11 mouse cellular contexts compared by ENCODE assay signal in the genomic region with DNA sequence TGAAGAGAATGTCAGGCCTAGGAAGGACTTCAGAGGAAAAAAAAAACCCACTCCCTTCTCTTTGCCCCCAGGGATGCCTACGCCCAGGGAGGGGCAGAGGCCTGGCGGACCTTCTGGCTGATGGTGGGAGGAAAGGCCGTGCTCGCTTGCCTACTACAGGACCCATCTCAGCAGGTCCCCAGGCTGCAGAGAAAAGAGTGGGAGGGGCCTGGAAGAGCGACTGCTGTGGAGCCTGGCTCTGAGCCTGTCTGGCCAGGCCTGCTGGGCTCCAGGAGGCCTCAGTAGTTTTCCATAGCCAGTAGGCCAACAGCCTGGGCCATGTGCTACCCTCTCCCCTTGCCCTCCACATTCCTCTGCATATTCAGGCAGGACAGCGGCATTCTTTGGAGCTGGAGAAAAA. TPM values are rescaled to one million over a fixed set of nuclear protein-coding genes. Genes with fewer than 3 reads are reported as not detected.
DNase-seq lines count a peak whose midpoint lies in the region; ATAC-seq and TF ChIP-seq lines count a peak whose summit lies in the region.
"Had no signal": no experiment of that assay in that cellular context is flagged by ENCODE, and none has a peak within 500 bp of the region (broad histone marks: within the 10 kb centered on the region; RNA-seq: fewer than 3 reads in every experiment).

No protein-coding gene starts in this region.

- no peak for ATAC-seq in forebrain, embryonic 11.5 days (replicated peaks; ENCODE audit: low FRiP score)
- ATAC-seq in midbrain, embryonic 11.5 days (ENCODE audit: low FRiP score) = no peak
- ATAC-seq in midbrain, embryonic 15.5 days (replicated peaks) = no peak
- ATAC-seq in inflammation-experienced regulatory T-cells, adult 6 months = no peak

- no peak for DNase-seq in forebrain, embryonic 10.5 days (ENCODE audit: extremely low spot score, low spot score)
- no peak for DNase-seq in forebrain, embryonic 11.5 days (ENCODE audit: low spot score)
- peak; percentile 75 for DNase-seq in midbrain, embryonic 11.5 days (ENCODE audit: low spot score, missing footprints)
- peak; percentile 53 for DNase-seq in gastrocnemius, adult 2 months
- peak; percentile 28 to 47 for DNase-seq in kidney, postnatal 4 days
- DNase-seq in spleen, postnatal 14 days (ENCODE audit: low spot score in 2 of 2) = no peak

- H3K4me2 ChIP-seq in forebrain, embryonic 11.5 days (ENCODE audit: low read depth, low read length, severe bottlenecking) = no peak overlapping the region
- no peak overlapping the region for H3K4me2 ChIP-seq in midbrain, embryonic 11.5 days
- H3K4me2 ChIP-seq in midbrain, embryonic 15.5 days = no peak overlapping the region
- H3K4me2 ChIP-seq: limb, embryonic 15.5 days had no signal

- H3K27me3 ChIP-seq in forebrain, embryonic 10.5 days (ENCODE audit: poor library complexity, severe bottlenecking) = 0 out of 2 replicates have a peak, but pooled peaks cover 4% of the 10 kb centered on the region
- no peaks in the 10 kb centered on the region for H3K27me3 ChIP-seq in forebrain, embryonic 11.5 days (ENCODE audit: control insufficient read depth, insufficient read depth, low read length)
- H3K27me3 ChIP-seq in midbrain, embryonic 11.5 days (ENCODE audit: control insufficient read depth, insufficient read depth, low read length) = no peaks in the 10 kb centered on the region
- no peaks in the 10 kb centered on the region for H3K27me3 ChIP-seq in midbrain, embryonic 15.5 days (replicated peaks)
- H3K27me3 ChIP-seq: limb, embryonic 15.5 days had no signal

- 27% methylated on average over 6 of the region's 6 CpGs for WGBS in forebrain, embryonic 10.5 days
- WGBS in forebrain, embryonic 11.5 days = 27% methylated on average over 6 of the region's 6 CpGs
- WGBS in midbrain, embryonic 11.5 days = 19% methylated on average over 6 of the region's 6 CpGs
- 19% methylated on average over 6 of the region's 6 CpGs for WGBS in midbrain, embryonic 15.5 days

- no peak overlapping the region for H3K4me3 ChIP-seq in forebrain, embryonic 10.5 days
- H3K4me3 ChIP-seq in forebrain, embryonic 11.5 days (ENCODE audit: low read depth, low read length) = no peak overlapping the region
- H3K4me3 ChIP-seq in midbrain, embryonic 11.5 days (ENCODE audit: low read depth, low read length) = no peak overlapping the region
- no peak overlapping the region for H3K4me3 ChIP-seq in midbrain, embryonic 15.5 days
- H3K4me3 ChIP-seq in gastrocnemius, adult 2 months = no peak overlapping the region
- H3K4me3 ChIP-seq: limb, embryonic 15.5 days had no signal

- intact Hi-C loops in gastrocnemius, adult 2 months (cut with DNase I) = no loop called here

- no peak overlapping the region for H3K9ac ChIP-seq in forebrain, embryonic 11.5 days (ENCODE audit: low read length)
- no peak overlapping the region; the same call in 1 of the 2 replicates for H3K9ac ChIP-seq in midbrain, embryonic 11.5 days (ENCODE audit: low read length)
- no peak overlapping the region for H3K9ac ChIP-seq in midbrain, embryonic 15.5 days
- H3K9ac ChIP-seq: limb, embryonic 15.5 days had no signal

- TF ChIP-seq CTCF in gastrocnemius, adult 2 months (IDR thresholded peaks at IDR 0.05) = no peak

- H3K9me3 ChIP-seq in forebrain, embryonic 10.5 days = no peaks in the 10 kb centered on the region
- H3K9me3 ChIP-seq in forebrain, embryonic 11.5 days (ENCODE audit: control insufficient read depth, low read length) = no peaks in the 10 kb centered on the region
- H3K9me3 ChIP-seq in midbrain, embryonic 11.5 days (ENCODE audit: control insufficient read depth, low read length) = no peaks in the 10 kb centered on the region
- no peaks in the 10 kb centered on the region for H3K9me3 ChIP-seq in midbrain, embryonic 15.5 days
- H3K9me3 ChIP-seq: G1E; limb, embryonic 15.5 days had no signal

- H3K4me1 ChIP-seq in forebrain, embryonic 10.5 days = peaks cover 55% of the 10 kb centered on the region
- peaks cover 5% of the 10 kb centered on the region; the same call in 1 of the 2 replicates for H3K4me1 ChIP-seq in forebrain, embryonic 11.5 days (replicated peaks; ENCODE audit: control insufficient read depth, insufficient read depth, low read length)
- peaks cover 2% of the 10 kb centered on the region; the same call in 1 of the 2 replicates for H3K4me1 ChIP-seq in midbrain, embryonic 11.5 days (ENCODE audit: control insufficient read depth, insufficient read depth, low read length)
- no peaks in the 10 kb centered on the region; the same call in 1 of the 2 replicates for H3K4me1 ChIP-seq in midbrain, embryonic 15.5 days

- no peaks in the 10 kb centered on the region for H3K36me3 ChIP-seq in forebrain, embryonic 10.5 days (replicated peaks)
- no peaks in the 10 kb centered on the region for H3K36me3 ChIP-seq in forebrain, embryonic 11.5 days (ENCODE audit: control insufficient read depth, insufficient read depth, low read length)
- no peaks in the 10 kb centered on the region for H3K36me3 ChIP-seq in midbrain, embryonic 11.5 days (ENCODE audit: control insufficient read depth, insufficient read depth, low read length)
- H3K36me3 ChIP-seq in midbrain, embryonic 15.5 days (replicated peaks) = no peaks in the 10 kb centered on the region
- H3K36me3 ChIP-seq: G1E; limb, embryonic 15.5 days had no signal

- H3K27ac ChIP-seq in forebrain, embryonic 10.5 days = peak overlapping the region; percentile 79
- no peak overlapping the region for H3K27ac ChIP-seq in forebrain, embryonic 11.5 days (ENCODE audit: low read depth, low read length)
- H3K27ac ChIP-seq in midbrain, embryonic 11.5 days (ENCODE audit: low read depth, low read length) = no peak overlapping the region
- H3K27ac ChIP-seq in midbrain, embryonic 15.5 days = no peak overlapping the region
- peak overlapping the region; percentile 4; the same call in 1 of the 2 replicates for H3K27ac ChIP-seq in gastrocnemius, adult 2 months
- H3K27ac ChIP-seq: limb, embryonic 15.5 days had no signal

RNA-seq across cellular contexts. Expression of a gene that starts 47.1 kb away (rescaled TPM):
- polyA plus RNA-seq in forebrain, embryonic 10.5 days (2016; fragmentation: Nextera tagmentation; extraction: Ambion mirVana) = not detected in 2 replicates
- not detected in 2 replicates for polyA plus RNA-seq in forebrain, embryonic 11.5 days (2014; fragmentation: Nextera tagmentation; extraction: Ambion mirVana)
- polyA plus RNA-seq in midbrain, embryonic 11.5 days (2014; fragmentation: Nextera tagmentation; extraction: Ambion mirVana) = not detected in 2 replicates
- polyA plus RNA-seq in midbrain, embryonic 15.5 days (2015; fragmentation: Nextera tagmentation; extraction: Ambion mirVana) = not detected in 2 replicates
- under 1 TPM; 0.28 to 0.64 TPM for total RNA-seq in gastrocnemius, adult 2 months (2021)
- polyA plus RNA-seq in inflammation-experienced regulatory T-cells, adult 6 months (2017; shearing (Covaris generic)) = not detected
- total RNA-seq: G1E had no signal
- polyA plus RNA-seq: G1E; limb, embryonic 15.5 days; small intestine, adult 2 months had no signal

Comparison
In these comparisons a context has a peak if more than half of its experiments do, and no peak if none do; other contexts are left out.
1. H3K27ac ChIP-seq: peak in forebrain, embryonic 10.5 days (single experiment) and gastrocnemius, adult 2 months (single experiment); none in forebrain, embryonic 11.5 days (single experiment), midbrain, embryonic 11.5 days (single experiment) and midbrain, embryonic 15.5 days (single experiment).
2. DNase-seq: peak in midbrain, embryonic 11.5 days (single experiment), gastrocnemius, adult 2 months (single experiment) and kidney, postnatal 4 days (2 of 2); none in forebrain, embryonic 10.5 days (single experiment), forebrain, embryonic 11.5 days (single experiment) and spleen, postnatal 14 days (0 of 2).